Mouse (Mus musculus) forebrain, embryonic 15.5 days (tissue): ENCODE measurements at regions not wholly inside any gene's neighbourhood (a gene's known extent, or its start where the extent isn't known, plus 50 kb on each side); places are given as distances from the start of the nearest gene placed in this dataset.

ENCODE experiments used
- ATAC-seq: fragments of 200-750 bp; cut with Nextera tagmentation; replicated peaks from 2 replicates; pipeline ENCODE4 v1.8.0; 2017; ENCODE audit warnings: mild to moderate bottlenecking, moderate TSS enrichment, moderate library complexity
- H3K27ac ChIP-seq: fragments of 300-500 bp; sonication (generic); replicated peaks from 2 replicates; pipeline ENCODE4 v1.5.1; 2015; ENCODE audit warnings: mild to moderate bottlenecking, inconsistent platforms
- H3K27me3 ChIP-seq: fragments of 300-500 bp; sonication (generic); 2 replicates; pipeline ENCODE4 v1.6.1; 2015; ENCODE audit warnings: inconsistent platforms
- H3K36me3 ChIP-seq: fragments of 300-500 bp; sonication (generic); 2 replicates; pipeline ENCODE4 v1.6.1; 2015; ENCODE audit warnings: mild to moderate bottlenecking, inconsistent platforms
- H3K4me1 ChIP-seq: fragments of 300-500 bp; sonication (generic); 2 replicates; pipeline ENCODE4 v1.6.1; 2015; ENCODE audit warnings: inconsistent platforms
- H3K4me2 ChIP-seq: fragments of 300-500 bp; sonication (generic); replicated peaks from 2 replicates; pipeline ENCODE4 v1.6.1; 2015; ENCODE audit warnings: mild to moderate bottlenecking, inconsistent platforms
- H3K4me3 ChIP-seq: fragments of 300-500 bp; sonication (generic); 2 replicates; pipeline ENCODE4 v1.5.1; 2015; ENCODE audit warnings: mild to moderate bottlenecking, inconsistent platforms
- H3K9ac ChIP-seq: fragments of 300-500 bp; sonication (generic); replicated peaks from 2 replicates; pipeline ENCODE4 v1.6.1; 2015; ENCODE audit warnings: mild to moderate bottlenecking, inconsistent platforms
- H3K9me3 ChIP-seq: fragments of 300-500 bp; sonication (generic); 2 replicates; pipeline ENCODE4 v1.6.1; 2016; ENCODE audit warnings: inconsistent platforms
- WGBS: fragments of 180-500 bp; shearing (Covaris S2); methylation state at CpG from one replicate; pipeline ENCODE4 v1.1.7; 2015; ENCODE audit warnings: mixed read lengths; 5-methylcytosine and 5-hydroxymethylcytosine counted together

- H3K27ac ChIP-seq, result no peak overlapping the region
- no peaks in the 10 kb centered on the region for H3K9me3 ChIP-seq
- H3K4me1 ChIP-seq, result peaks cover 9% of the 10 kb centered on the region
- H3K4me2 ChIP-seq, result no peak overlapping the region
- H3K36me3 ChIP-seq, result no peaks in the 10 kb centered on the region
- no peak for ATAC-seq
- 33% methylated on average over 10 of the region's 10 CpGs for WGBS
- H3K4me3 ChIP-seq, result no peak overlapping the region
- no peaks in the 10 kb centered on the region for H3K27me3 ChIP-seq
- H3K9ac ChIP-seq, result no peak overlapping the region
These were observed 251.6 kb downstream of the Tshz3 start for GRCm38 (mm10) chr7:36949511-36949910.

- no peak for ATAC-seq
- 62% methylated on average over 3 of the region's 3 CpGs for WGBS
- Histone ChIP-seq H3K4me2 (no peak overlapping the region), H3K27ac (no peak overlapping the region), H3K36me3 (no peaks in the 10 kb centered on the region), H3K4me3 (no peak overlapping the region), H3K27me3 (no peaks in the 10 kb centered on the region), H3K4me1 (no peaks in the 10 kb centered on the region), H3K9ac (no peak overlapping the region), H3K9me3 (no peaks in the 10 kb centered on the region)
These were observed 257.5 kb downstream of the Tshz3 start for GRCm38 (mm10) chr7:36955376-36955775.

GRCm38 (mm10) chr7:36958255-36958654 lies 260.3 kb downstream of the Tshz3 start:
- H3K27ac ChIP-seq, result no peak overlapping the region
- no peaks in the 10 kb centered on the region for H3K36me3 ChIP-seq
- no peak for ATAC-seq
- no peaks in the 10 kb centered on the region for H3K4me1 ChIP-seq
- H3K9me3 ChIP-seq, result no peaks in the 10 kb centered on the region
- H3K4me2 ChIP-seq, result no peak overlapping the region
- no peaks in the 10 kb centered on the region for H3K27me3 ChIP-seq
- H3K4me3 ChIP-seq, result no peak overlapping the region
- no peak overlapping the region for H3K9ac ChIP-seq
- WGBS, result 68% methylated on average over 8 of the region's 8 CpGs

- ATAC-seq, result no peak
- WGBS, result 76% methylated on average over 7 of the region's 7 CpGs
- H3K4me1 ChIP-seq, result peaks cover 3% of the 10 kb centered on the region; the same call in 1 of the 2 replicates
- no peak overlapping the region for H3K27ac ChIP-seq
- no peak overlapping the region for H3K9ac ChIP-seq
- H3K27me3 ChIP-seq, result no peaks in the 10 kb centered on the region
- H3K36me3 ChIP-seq, result no peaks in the 10 kb centered on the region
- H3K4me2 ChIP-seq, result no peak overlapping the region
- no peak overlapping the region for H3K4me3 ChIP-seq
- H3K9me3 ChIP-seq, result no peaks in the 10 kb centered on the region
These were observed 273.9 kb downstream of the Tshz3 start for GRCm38 (mm10) chr7:36971772-36972171.

GRCm38 (mm10) chr7:36973654-36974320 lies 275.9 kb downstream of the Tshz3 start:
- ATAC-seq, result no peak
- WGBS, result 46% methylated on average over 10 of the region's 10 CpGs
- no peak overlapping the region for H3K27ac ChIP-seq
- H3K9me3 ChIP-seq, result no peaks in the 10 kb centered on the region
- H3K4me2 ChIP-seq, result no peak overlapping the region
- H3K9ac ChIP-seq, result no peak overlapping the region
- H3K27me3 ChIP-seq, result no peaks in the 10 kb centered on the region
- peaks cover 16% of the 10 kb centered on the region for H3K4me1 ChIP-seq
- H3K4me3 ChIP-seq, result no peak overlapping the region
- no peaks in the 10 kb centered on the region for H3K36me3 ChIP-seq

- Histone ChIP-seq H3K4me2 (no peak overlapping the region), H3K36me3 (no peaks in the 10 kb centered on the region), H3K4me3 (no peak overlapping the region), H3K9me3 (no peaks in the 10 kb centered on the region), H3K27me3 (no peaks in the 10 kb centered on the region), H3K27ac (no peak overlapping the region), H3K4me1 (peaks cover 16% of the 10 kb centered on the region), H3K9ac (no peak overlapping the region)
- WGBS, result 46% methylated on average over 4 of the region's 4 CpGs
- no peak for ATAC-seq
These were observed 276.7 kb downstream of the Tshz3 start for GRCm38 (mm10) chr7:36974573-36974972.

GRCm38 (mm10) chr7:36975475-36975874 lies 277.6 kb downstream of the Tshz3 start:
- Histone ChIP-seq H3K4me1 (peaks cover 16% of the 10 kb centered on the region), H3K4me2 (no peak overlapping the region), H3K9me3 (no peaks in the 10 kb centered on the region), H3K9ac (no peak overlapping the region), H3K4me3 (no peak overlapping the region), H3K27ac (no peak overlapping the region), H3K36me3 (no peaks in the 10 kb centered on the region), H3K27me3 (no peaks in the 10 kb centered on the region)
- 26% methylated on average over 5 of the region's 5 CpGs for WGBS
- ATAC-seq, result no peak

- Histone ChIP-seq H3K9ac (no peak overlapping the region), H3K4me2 (no peak overlapping the region), H3K36me3 (no peaks in the 10 kb centered on the region), H3K4me1 (peaks cover 13% of the 10 kb centered on the region), H3K27ac (peak overlapping the region; percentile 65), H3K4me3 (no peak overlapping the region), H3K27me3 (no peaks in the 10 kb centered on the region), H3K9me3 (no peaks in the 10 kb centered on the region)
- ATAC-seq, result peak; percentile 56
- WGBS, result 37% methylated on average over 12 of the region's 12 CpGs
These were observed 279.9 kb downstream of the Tshz3 start for GRCm38 (mm10) chr7:36977819-36978218.

GRCm38 (mm10) chr7:36989380-36989779 lies 291.5 kb downstream of the Tshz3 start:
- H3K9ac ChIP-seq, result no peak overlapping the region
- no peak overlapping the region for H3K27ac ChIP-seq
- WGBS, result 83% methylated on average over 1 of the region's 1 CpGs
- no peaks in the 10 kb centered on the region for H3K27me3 ChIP-seq
- no peaks in the 10 kb centered on the region for H3K4me1 ChIP-seq
- H3K4me2 ChIP-seq, result no peak overlapping the region
- H3K9me3 ChIP-seq, result no peaks in the 10 kb centered on the region
- H3K4me3 ChIP-seq, result no peak overlapping the region
- H3K36me3 ChIP-seq, result no peaks in the 10 kb centered on the region
- no peak for ATAC-seq

- Histone ChIP-seq H3K36me3 (no peaks in the 10 kb centered on the region), H3K9me3 (no peaks in the 10 kb centered on the region), H3K4me1 (no peaks in the 10 kb centered on the region), H3K27me3 (no peaks in the 10 kb centered on the region), H3K27ac (no peak overlapping the region), H3K4me3 (no peak overlapping the region), H3K9ac (no peak overlapping the region), H3K4me2 (no peak overlapping the region)
- no peak for ATAC-seq
- 88% methylated on average over 5 of the region's 5 CpGs for WGBS
These were observed 306.7 kb downstream of the Tshz3 start for GRCm38 (mm10) chr7:37004601-37005000.

- Histone ChIP-seq H3K4me1 (no peaks in the 10 kb centered on the region), H3K27me3 (no peaks in the 10 kb centered on the region), H3K9me3 (no peaks in the 10 kb centered on the region), H3K4me2 (no peak overlapping the region), H3K27ac (no peak overlapping the region), H3K9ac (no peak overlapping the region), H3K36me3 (no peaks in the 10 kb centered on the region), H3K4me3 (no peak overlapping the region)
- no peak for ATAC-seq
- WGBS, result 96% methylated on average over 2 of the region's 2 CpGs
These were observed 307.8 kb downstream of the Tshz3 start for GRCm38 (mm10) chr7:37005701-37006100.

- no peaks in the 10 kb centered on the region for H3K36me3 ChIP-seq
- H3K4me3 ChIP-seq, result no peak overlapping the region
- H3K4me2 ChIP-seq, result no peak overlapping the region
- no peak overlapping the region for H3K9ac ChIP-seq
- H3K27me3 ChIP-seq, result no peaks in the 10 kb centered on the region
- no peaks in the 10 kb centered on the region for H3K4me1 ChIP-seq
- no peak overlapping the region for H3K27ac ChIP-seq
- no peak for ATAC-seq
- no peaks in the 10 kb centered on the region for H3K9me3 ChIP-seq
- 70% methylated on average over 10 of the region's 10 CpGs for WGBS
These were observed 309.0 kb downstream of the Tshz3 start for GRCm38 (mm10) chr7:37006921-37007320.

GRCm38 (mm10) chr7:37011180-37011754 lies 313.3 kb downstream of the Tshz3 start:
- WGBS, result 84% methylated on average over 6 of the region's 6 CpGs
- no peak for ATAC-seq
- Histone ChIP-seq H3K4me1 (no peaks in the 10 kb centered on the region), H3K27me3 (no peaks in the 10 kb centered on the region), H3K9ac (no peak overlapping the region), H3K4me2 (no peak overlapping the region), H3K4me3 (no peak overlapping the region), H3K27ac (no peak overlapping the region), H3K9me3 (no peaks in the 10 kb centered on the region), H3K36me3 (no peaks in the 10 kb centered on the region)
